Mouse (Mus musculus): ENCODE measurements around the gene Serpinb12.
"Not testable (repeated sequence)": the region's sequence is repeated elsewhere in the genome, so short reads cannot be mapped to it uniquely, and the experiment has no call there.

Gene Serpinb12

DNA sequence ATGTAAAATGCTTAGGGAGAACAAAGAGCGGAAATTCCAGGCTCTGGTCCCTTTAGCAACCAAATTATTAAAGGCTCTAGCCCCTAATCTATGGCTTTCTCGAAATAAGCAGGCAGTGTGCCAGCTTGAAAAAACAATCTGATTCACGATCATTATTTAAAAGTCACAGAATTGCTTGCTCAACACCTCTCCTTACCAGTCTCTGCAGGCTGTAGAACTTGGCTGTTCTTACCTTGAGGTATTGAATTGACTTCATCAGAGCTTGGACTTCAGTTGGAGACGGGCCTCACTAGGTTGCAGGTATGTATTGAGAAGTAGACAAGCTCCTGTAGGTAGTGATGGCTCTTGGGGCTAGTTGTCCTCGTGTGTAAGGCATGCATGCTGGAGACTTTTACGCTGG lies at the start of gene Serpinb12:
Gene Serpinb12, plus strand, starts transcription at position 185 of the 400 bp plus-strand sequence.
- DNase-seq, result no peak

DNA sequence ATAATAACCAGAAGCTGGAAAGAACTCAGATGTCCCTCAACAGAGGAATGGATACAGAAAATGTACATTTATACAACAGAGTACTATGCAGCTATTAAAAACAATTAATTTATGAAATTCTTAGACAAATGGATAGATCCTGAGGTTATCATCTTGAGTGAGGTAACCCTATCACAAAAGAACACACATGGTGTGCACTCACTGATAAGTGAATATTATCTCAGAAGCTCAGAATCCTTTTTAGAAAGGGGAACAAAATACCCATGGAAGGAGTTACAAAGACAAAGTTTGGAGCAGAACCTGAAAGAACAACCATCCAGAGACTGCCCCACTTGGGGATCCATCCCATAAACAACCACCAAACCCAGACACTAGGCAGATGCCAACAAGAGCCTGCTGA lies 39.1 kb upstream of the Serpinb12 start:
- not testable (repeated sequence) for DNase-seq

GRCm38 (mm10) chr1:106901406-106901805 lies 32.8 kb upstream of the Serpinb12 start:
- peak; percentile 11 to 15 for DNase-seq

- DNase-seq, result no peak
Observed at GRCm38 (mm10) chr1:106931954-106932353, 2.3 kb upstream of the Serpinb12 start.

DNA sequence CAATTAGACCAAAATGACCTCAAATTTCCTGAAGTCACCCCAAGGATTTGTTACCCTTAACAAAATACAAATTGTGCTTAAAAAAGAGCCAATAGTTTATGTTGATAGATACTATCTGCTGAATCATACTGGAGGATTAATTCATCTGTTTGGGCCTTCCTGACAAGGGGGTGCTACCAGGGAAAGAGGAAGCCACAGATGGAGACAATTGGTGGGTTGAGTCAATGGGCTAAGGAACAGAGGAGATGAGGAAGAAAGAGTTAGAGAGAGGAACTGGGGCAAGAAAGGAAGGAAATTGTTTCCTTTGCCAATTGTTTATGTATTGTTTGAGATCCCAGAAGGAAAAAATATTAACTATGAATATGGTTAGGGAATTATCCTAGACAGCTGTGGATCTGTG lies 591 bp upstream of the Serpinb12 start:
- no peak for DNase-seq

DNA sequence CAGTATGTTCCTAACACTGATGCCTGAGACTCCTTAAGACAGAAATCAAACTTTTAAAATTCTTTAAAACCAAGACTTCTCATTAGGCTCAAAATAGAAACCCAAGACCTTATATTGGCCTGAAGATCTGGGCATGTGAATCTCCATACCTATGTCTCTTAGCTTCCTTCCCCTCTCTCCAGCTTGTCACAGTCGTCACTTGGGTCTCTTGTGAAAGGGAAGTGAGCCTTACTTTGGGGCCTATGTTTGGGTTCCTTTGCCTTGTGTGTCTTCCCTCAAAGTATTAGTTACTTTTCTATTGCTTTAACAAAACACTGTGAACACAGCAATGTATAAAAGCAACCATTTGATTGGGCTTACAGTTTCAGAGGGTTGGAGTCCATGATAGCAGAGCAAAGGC lies 13.0 kb downstream of the Serpinb12 start:
- DNase-seq, result no peak

DNA sequence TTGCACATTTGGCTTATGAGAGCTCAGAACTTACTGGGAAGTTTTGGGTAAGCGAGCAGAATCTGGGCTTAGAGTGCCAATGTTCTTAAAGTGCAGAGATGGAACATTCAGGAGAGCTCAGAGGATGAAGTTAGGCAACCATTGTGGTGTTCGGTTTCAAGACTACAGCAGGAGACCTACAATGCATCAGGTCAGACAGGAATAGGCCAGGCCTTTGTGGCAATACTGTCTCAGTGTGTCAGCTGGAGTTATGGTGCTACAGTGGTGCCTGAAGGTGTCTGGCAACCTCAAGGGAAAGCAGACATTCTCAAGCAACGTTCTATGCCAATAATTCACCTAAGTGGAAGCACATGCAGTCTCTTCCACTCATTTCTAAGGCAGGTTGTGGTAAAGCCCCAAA lies 25.7 kb downstream of the Serpinb12 start:
- DNase-seq, result no peak

DNA sequence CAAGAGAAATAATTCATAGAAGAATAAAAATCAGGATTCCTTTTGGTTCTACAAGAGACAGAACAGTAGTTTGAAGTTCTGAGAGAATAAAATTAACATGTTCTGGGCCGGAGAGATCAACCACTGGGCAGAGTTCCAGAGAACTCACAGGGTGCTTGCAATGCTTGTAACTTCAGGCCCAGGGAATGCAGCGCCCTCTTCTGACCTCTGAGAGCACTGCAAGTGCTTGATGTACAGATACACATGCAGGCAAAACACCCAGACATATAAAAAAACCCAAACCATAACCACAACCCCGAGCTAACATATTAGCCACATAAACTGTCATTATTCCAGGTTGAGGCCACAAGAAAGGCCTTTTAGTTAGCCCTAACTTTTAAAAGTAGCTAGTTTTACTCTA lies 26.8 kb downstream of the Serpinb12 start:
- DNase-seq, result peak; percentile 5 to 33

GRCm38 (mm10) chr1:106980684-106981083 lies 46.4 kb downstream of the Serpinb12 start, which contains the start of gene Serpinb13:
TSS of gene Serpinb13 (plus strand) at chr1:106980984.
- no peak for DNase-seq

- no peak for DNase-seq
Observed at GRCm38 (mm10) chr1:106983092-106983491, 48.8 kb downstream of the Serpinb12 start.

GRCm38 (mm10) chr1:106983865-106984264 lies 49.6 kb downstream of the Serpinb12 start:
- DNase-seq, result no peak

DNA sequence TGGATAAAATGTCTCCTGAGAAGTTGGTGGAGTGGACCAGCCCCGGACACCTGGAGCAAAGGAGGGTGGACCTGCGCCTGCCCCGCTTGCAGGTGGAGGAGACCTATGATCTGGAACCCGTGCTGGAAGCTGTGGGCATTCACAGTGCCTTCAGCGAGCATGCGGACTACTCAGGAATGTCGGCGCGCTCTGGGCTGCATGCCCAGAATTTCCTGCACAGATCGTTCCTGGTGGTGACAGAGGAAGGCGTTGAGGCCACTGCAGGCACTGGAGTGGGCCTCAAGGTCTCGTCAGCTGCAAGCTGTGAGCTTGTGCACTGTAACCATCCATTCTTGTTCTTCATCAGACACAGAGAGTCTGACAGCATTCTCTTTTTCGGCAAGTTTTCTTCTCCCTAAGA lies 66.2 kb downstream of the Serpinb12 start:
- DNase-seq, result no peak

DNA sequence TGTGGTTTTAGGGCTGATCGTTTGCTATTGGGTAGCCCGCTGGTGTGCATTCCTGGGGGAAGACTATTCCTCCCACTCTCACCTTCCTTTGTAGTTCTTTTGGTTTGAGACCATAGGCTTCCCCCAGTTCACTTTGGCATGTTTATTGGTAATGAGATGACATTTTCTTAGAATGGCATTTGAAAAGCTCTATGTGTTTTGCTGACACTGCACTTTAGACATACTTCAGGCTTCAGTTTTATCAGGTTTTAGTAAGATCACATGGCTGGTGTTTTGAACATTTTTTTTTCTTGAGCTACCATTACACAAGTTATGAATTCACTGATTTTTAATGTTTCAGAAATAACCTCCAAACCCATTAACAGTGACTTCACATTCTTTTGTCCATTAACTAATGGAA lies 67.5 kb downstream of the Serpinb12 start:
- DNase-seq, result no peak

GRCm38 (mm10) chr1:107006316-107006715 lies 72.1 kb downstream of the Serpinb12 start:
- no peak for DNase-seq

Data from lung, adult 18-20 months (tissue).